Mouse (Mus musculus) thymus, adult 2 months (tissue): ENCODE results near the gene Cyb561d1.

Experiments
- CTCF ChIP-seq: fragments of 200-500 bp; IDR thresholded peaks from 2 replicates; pipeline ENCODE4 v1.5.1; 2012; ENCODE audit warnings: mild to moderate bottlenecking, control low read depth, low read length, moderate library complexity, borderline replicate concordance; ENCODE audit not compliant: control insufficient read depth, poor library complexity, insufficient read depth; ENCODE audit errors: extremely low read depth
- POLR2A ChIP-seq: fragments of 200-500 bp; IDR thresholded peaks from 2 replicates; pipeline ENCODE4 v1.6.1; 2012; ENCODE audit warnings: mild to moderate bottlenecking, low read length, control low read depth, moderate library complexity; ENCODE audit not compliant: control insufficient read depth, poor library complexity, insufficient read depth; ENCODE audit errors: extremely low read depth

DNA sequence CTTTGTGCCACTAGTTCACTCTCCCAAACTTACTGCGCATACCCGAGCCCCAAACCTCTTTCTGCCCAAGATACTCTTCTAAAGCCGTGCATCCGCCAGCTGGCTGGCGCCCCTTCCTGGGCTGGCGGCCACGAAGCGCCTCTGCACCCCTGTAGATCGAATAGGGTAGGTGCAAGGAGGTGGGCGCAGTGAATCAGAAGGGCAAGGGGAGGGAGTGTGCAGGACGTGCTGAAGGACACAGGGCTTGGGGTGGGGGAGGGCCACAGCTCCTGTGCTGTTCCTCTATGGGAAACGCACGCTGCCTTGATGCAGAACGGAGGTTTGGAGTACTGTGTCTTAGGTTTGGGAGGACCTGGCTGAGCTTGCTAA is 9.7 kb upstream of the Cyb561d1 start, which contains the start of gene Atxn7l2:
- TF ChIP-seq CTCF (peak; percentile 73), POLR2A (no peak)
